Mouse (Mus musculus): ENCODE measurements around the gene Col19a1. TPM values are rescaled to one million over a fixed set of nuclear protein-coding genes. Genes with fewer than 3 reads are reported as not detected.

Col19a1 gene
- polyA plus RNA-seq, 1 experiment from 2014 or later: 0.45 TPM

GRCm38 (mm10) chr1:24316961-24317589 lies 270.2 kb downstream of the Col19a1 start:
- Histone ChIP-seq H3K4me2 (ENCODE audit: low read depth, low read length) (no peak overlapping the region), H3K27ac (replicated peaks; ENCODE audit: low read depth, low read length) (no peak overlapping the region), H3K4me1 (ENCODE audit: control insufficient read depth, insufficient read depth, low read length) (no peaks in the 10 kb centered on the region), H3K27me3 (ENCODE audit: control insufficient read depth, insufficient read depth, low read length) (no peaks in the 10 kb centered on the region), H3K4me3 (ENCODE audit: low read depth, low read length) (no peak overlapping the region), H3K9me3 (replicated peaks; ENCODE audit: control insufficient read depth, low read length) (no peaks in the 10 kb centered on the region), H3K36me3 (replicated peaks; ENCODE audit: control insufficient read depth, insufficient read depth, low read depth, low read length) (no peaks in the 10 kb centered on the region), H3K9ac (replicated peaks; ENCODE audit: low read length) (no peak overlapping the region)
- DNase-seq (ENCODE audit: low spot score): no peak
- WGBS: 80% methylated on average over 6 of the region's 6 CpGs
- no peak for ATAC-seq (replicated peaks; ENCODE audit: insufficient number of reproducible peaks, low FRiP score, low TSS enrichment, low read depth)

DNA sequence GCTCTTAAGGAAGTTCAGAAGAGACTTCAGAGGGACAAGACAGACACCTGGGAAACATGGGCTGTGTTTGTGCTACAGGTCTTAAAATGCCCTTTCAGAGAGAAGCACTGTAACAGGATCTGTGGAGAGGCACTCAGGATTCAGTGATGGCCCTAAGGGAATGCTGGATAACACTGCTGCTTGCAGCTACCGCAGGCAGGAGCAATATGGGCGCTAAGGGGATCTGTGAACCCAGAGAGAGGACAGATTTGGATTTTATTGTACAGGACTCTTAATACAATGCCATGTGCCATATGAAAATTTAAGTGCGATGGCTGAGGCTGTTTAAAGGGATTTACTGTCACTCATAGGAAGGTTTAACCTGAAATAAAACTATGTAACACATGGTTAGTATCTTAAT lies 270.8 kb downstream of the Col19a1 start:
- no peak for ATAC-seq (replicated peaks; ENCODE audit: insufficient number of reproducible peaks, low FRiP score, low TSS enrichment, low read depth)
- H3K27me3 ChIP-seq (ENCODE audit: control insufficient read depth, insufficient read depth, low read length): no peaks in the 10 kb centered on the region
- no peaks in the 10 kb centered on the region for H3K36me3 ChIP-seq (replicated peaks; ENCODE audit: control insufficient read depth, insufficient read depth, low read depth, low read length)
- H3K27ac ChIP-seq (replicated peaks; ENCODE audit: low read depth, low read length): no peak overlapping the region
- H3K4me3 ChIP-seq (ENCODE audit: low read depth, low read length): no peak overlapping the region
- no peak overlapping the region for H3K9ac ChIP-seq (replicated peaks; ENCODE audit: low read length)
- no peak for DNase-seq (ENCODE audit: low spot score)
- H3K4me1 ChIP-seq (ENCODE audit: control insufficient read depth, insufficient read depth, low read length): no peaks in the 10 kb centered on the region
- WGBS: 86% methylated on average over 3 of the region's 3 CpGs
- no peak overlapping the region for H3K4me2 ChIP-seq (ENCODE audit: low read depth, low read length)
- H3K9me3 ChIP-seq (replicated peaks; ENCODE audit: control insufficient read depth, low read length): no peaks in the 10 kb centered on the region

DNA sequence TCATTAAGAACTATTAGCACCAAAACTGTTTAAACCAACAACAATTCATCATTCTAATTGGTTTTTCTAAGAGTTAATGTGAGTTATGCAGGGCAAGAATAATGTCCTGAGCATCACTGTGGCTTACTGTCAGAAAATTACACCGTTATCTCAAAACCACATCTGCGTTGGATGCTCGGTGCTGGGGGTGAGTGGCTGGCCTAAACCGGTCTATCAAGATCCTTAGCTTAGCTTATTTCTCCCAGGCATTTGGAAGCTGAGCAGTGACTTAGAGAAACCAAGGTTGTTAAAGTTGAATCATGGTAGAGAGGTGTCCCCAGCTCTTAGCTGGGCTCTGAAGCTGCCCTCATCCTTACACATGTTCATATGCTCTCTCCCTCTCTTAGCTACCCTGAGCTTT lies 276.4 kb downstream of the Col19a1 start:
- no peaks in the 10 kb centered on the region for H3K36me3 ChIP-seq (replicated peaks; ENCODE audit: control insufficient read depth, insufficient read depth, low read depth, low read length)
- DNase-seq (ENCODE audit: low spot score) (no peak), ATAC-seq (replicated peaks; ENCODE audit: insufficient number of reproducible peaks, low FRiP score, low TSS enrichment, low read depth) (no peak)
- H3K9ac ChIP-seq (replicated peaks; ENCODE audit: low read length): no peak overlapping the region
- H3K4me3 ChIP-seq (ENCODE audit: low read depth, low read length): no peak overlapping the region
- H3K9me3 ChIP-seq (replicated peaks; ENCODE audit: control insufficient read depth, low read length): no peaks in the 10 kb centered on the region
- H3K4me1 ChIP-seq (ENCODE audit: control insufficient read depth, insufficient read depth, low read length): no peaks in the 10 kb centered on the region
- H3K4me2 ChIP-seq (ENCODE audit: low read depth, low read length): no peak overlapping the region
- H3K27me3 ChIP-seq (ENCODE audit: control insufficient read depth, insufficient read depth, low read length): no peaks in the 10 kb centered on the region
- WGBS: 74% methylated on average over 4 of the region's 4 CpGs
- H3K27ac ChIP-seq (replicated peaks; ENCODE audit: low read depth, low read length): no peak overlapping the region

DNA sequence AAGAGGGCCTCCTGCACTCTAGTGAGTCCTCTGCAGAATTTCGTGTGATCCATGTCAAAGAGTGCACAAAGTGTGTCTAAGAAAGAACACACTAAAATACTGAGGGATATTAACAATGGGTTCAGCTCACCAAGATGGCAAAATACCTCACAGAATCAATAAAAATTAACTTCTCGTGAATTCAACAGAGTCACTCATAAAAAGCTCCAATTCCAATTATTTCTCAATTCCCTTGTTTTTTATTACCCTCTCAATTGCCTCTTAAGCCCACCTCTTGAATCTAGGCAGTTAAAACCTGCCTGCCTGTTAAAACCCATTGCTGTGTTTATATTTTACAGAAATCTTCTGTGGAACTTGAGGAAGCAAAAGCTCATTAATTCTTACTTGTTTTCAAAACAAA lies 277.1 kb downstream of the Col19a1 start:
- WGBS: 63% methylated on average over 2 of the region's 2 CpGs
- no peak for ATAC-seq (replicated peaks; ENCODE audit: insufficient number of reproducible peaks, low FRiP score, low TSS enrichment, low read depth)

GRCm38 (mm10) chr1:24303077-24303476 lies 284.2 kb downstream of the Col19a1 start:
- DNase-seq (ENCODE audit: low spot score) (no peak), ATAC-seq (replicated peaks; ENCODE audit: insufficient number of reproducible peaks, low FRiP score, low TSS enrichment, low read depth) (no peak)
- Histone ChIP-seq H3K9ac (replicated peaks; ENCODE audit: low read length) (no peak overlapping the region), H3K27ac (replicated peaks; ENCODE audit: low read depth, low read length) (no peak overlapping the region), H3K4me1 (ENCODE audit: control insufficient read depth, insufficient read depth, low read length) (no peaks in the 10 kb centered on the region), H3K27me3 (ENCODE audit: control insufficient read depth, insufficient read depth, low read length) (no peaks in the 10 kb centered on the region), H3K4me3 (ENCODE audit: low read depth, low read length) (no peak overlapping the region), H3K4me2 (ENCODE audit: low read depth, low read length) (no peak overlapping the region), H3K9me3 (replicated peaks; ENCODE audit: control insufficient read depth, low read length) (no peaks in the 10 kb centered on the region), H3K36me3 (replicated peaks; ENCODE audit: control insufficient read depth, insufficient read depth, low read depth, low read length) (no peaks in the 10 kb centered on the region)
- WGBS: 81% methylated on average over 7 of the region's 7 CpGs

More for the DNA sequence above, 277.1 kb downstream of the Col19a1 start:
- H3K4me3 ChIP-seq (ENCODE audit: low read depth, low read length): no peak overlapping the region
- no peaks in the 10 kb centered on the region for H3K36me3 ChIP-seq (replicated peaks; ENCODE audit: control insufficient read depth, insufficient read depth, low read depth, low read length)
- no peaks in the 10 kb centered on the region for H3K9me3 ChIP-seq (replicated peaks; ENCODE audit: control insufficient read depth, low read length)
- no peaks in the 10 kb centered on the region for H3K27me3 ChIP-seq (ENCODE audit: control insufficient read depth, insufficient read depth, low read length)
- no peak overlapping the region for H3K27ac ChIP-seq (replicated peaks; ENCODE audit: low read depth, low read length)
- DNase-seq (ENCODE audit: low spot score): no peak
- no peaks in the 10 kb centered on the region for H3K4me1 ChIP-seq (ENCODE audit: control insufficient read depth, insufficient read depth, low read length)
- H3K9ac ChIP-seq (replicated peaks; ENCODE audit: low read length): no peak overlapping the region
- H3K4me2 ChIP-seq (ENCODE audit: low read depth, low read length): no peak overlapping the region

DNA sequence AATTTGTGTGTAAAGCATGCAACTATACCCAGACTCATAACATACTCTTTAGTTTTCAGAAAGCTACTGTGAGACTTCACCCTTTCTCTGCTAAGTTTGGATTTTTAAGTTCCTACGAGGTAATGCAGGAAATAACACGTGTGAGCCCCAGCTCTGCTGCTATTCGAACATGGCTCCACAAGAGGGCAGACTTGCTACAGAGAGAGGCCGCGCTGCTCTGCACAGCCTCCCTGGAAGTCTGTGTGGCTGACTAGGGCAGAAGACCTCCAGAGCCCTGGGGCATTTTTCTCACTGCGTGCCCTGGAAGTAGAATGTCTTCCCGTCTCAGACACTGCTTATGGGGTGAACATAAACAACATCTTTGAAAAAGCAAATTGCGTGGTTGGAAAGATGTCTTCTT lies 284.6 kb downstream of the Col19a1 start:
- Histone ChIP-seq H3K4me2 (ENCODE audit: low read depth, low read length) (no peak overlapping the region), H3K9me3 (replicated peaks; ENCODE audit: control insufficient read depth, low read length) (no peaks in the 10 kb centered on the region), H3K4me1 (ENCODE audit: control insufficient read depth, insufficient read depth, low read length) (no peaks in the 10 kb centered on the region), H3K36me3 (replicated peaks; ENCODE audit: control insufficient read depth, insufficient read depth, low read depth, low read length) (no peaks in the 10 kb centered on the region), H3K27ac (replicated peaks; ENCODE audit: low read depth, low read length) (no peak overlapping the region), H3K27me3 (ENCODE audit: control insufficient read depth, insufficient read depth, low read length) (no peaks in the 10 kb centered on the region), H3K4me3 (ENCODE audit: low read depth, low read length) (no peak overlapping the region), H3K9ac (replicated peaks; ENCODE audit: low read length) (no peak overlapping the region)
- ATAC-seq (replicated peaks; ENCODE audit: insufficient number of reproducible peaks, low FRiP score, low TSS enrichment, low read depth): peak; percentile 54; the same call in 1 of the 2 replicates
- DNase-seq (ENCODE audit: low spot score): peak; percentile 85
- WGBS: 9% methylated on average over 8 of the region's 8 CpGs

GRCm38 (mm10) chr1:24300700-24301099 lies 286.6 kb downstream of the Col19a1 start:
- no peak overlapping the region for H3K9ac ChIP-seq (replicated peaks; ENCODE audit: low read length)
- no peak for DNase-seq (ENCODE audit: low spot score)
- 87% methylated on average over 3 of the region's 3 CpGs for WGBS
- no peaks in the 10 kb centered on the region for H3K4me1 ChIP-seq (ENCODE audit: control insufficient read depth, insufficient read depth, low read length)
- no peak overlapping the region for H3K4me3 ChIP-seq (ENCODE audit: low read depth, low read length)
- no peaks in the 10 kb centered on the region for H3K27me3 ChIP-seq (ENCODE audit: control insufficient read depth, insufficient read depth, low read length)
- no peak overlapping the region for H3K27ac ChIP-seq (replicated peaks; ENCODE audit: low read depth, low read length)
- no peak for ATAC-seq (replicated peaks; ENCODE audit: insufficient number of reproducible peaks, low FRiP score, low TSS enrichment, low read depth)
- no peaks in the 10 kb centered on the region for H3K9me3 ChIP-seq (replicated peaks; ENCODE audit: control insufficient read depth, low read length)
- no peak overlapping the region for H3K4me2 ChIP-seq (ENCODE audit: low read depth, low read length)
- H3K36me3 ChIP-seq (replicated peaks; ENCODE audit: control insufficient read depth, insufficient read depth, low read depth, low read length): no peaks in the 10 kb centered on the region

- DNase-seq (ENCODE audit: low spot score) (no peak), ATAC-seq (replicated peaks; ENCODE audit: insufficient number of reproducible peaks, low FRiP score, low TSS enrichment, low read depth) (no peak)
- no peak overlapping the region for H3K4me3 ChIP-seq (ENCODE audit: low read depth, low read length)
- 78% methylated on average over 7 of the region's 7 CpGs for WGBS
- H3K9me3 ChIP-seq (replicated peaks; ENCODE audit: control insufficient read depth, low read length): no peaks in the 10 kb centered on the region
- no peak overlapping the region for H3K4me2 ChIP-seq (ENCODE audit: low read depth, low read length)
- H3K27me3 ChIP-seq (ENCODE audit: control insufficient read depth, insufficient read depth, low read length): no peaks in the 10 kb centered on the region
- no peak overlapping the region for H3K9ac ChIP-seq (replicated peaks; ENCODE audit: low read length)
- no peaks in the 10 kb centered on the region for H3K36me3 ChIP-seq (replicated peaks; ENCODE audit: control insufficient read depth, insufficient read depth, low read depth, low read length)
- no peak overlapping the region for H3K27ac ChIP-seq (replicated peaks; ENCODE audit: low read depth, low read length)
- H3K4me1 ChIP-seq (ENCODE audit: control insufficient read depth, insufficient read depth, low read length): no peaks in the 10 kb centered on the region
Observed at GRCm38 (mm10) chr1:24294979-24295942, 292.0 kb downstream of the Col19a1 start.

All from embryonic facial prominence, embryonic 11.5 days (tissue).